Mouse (Mus musculus): ENCODE results near the gene Slc26a8.

Slc26a8 gene

GRCm38 (mm10) chr17:28593965-28594364, 96.1 kb downstream of the Slc26a8 start:
- in situ Hi-C loops (cut with MboI, MseI) = no loop called here

- in situ Hi-C loops (cut with MboI, MseI) = no loop called here
Observed at GRCm38 (mm10) chr17:28592998-28593397, 97.0 kb downstream of the Slc26a8 start.

DNA sequence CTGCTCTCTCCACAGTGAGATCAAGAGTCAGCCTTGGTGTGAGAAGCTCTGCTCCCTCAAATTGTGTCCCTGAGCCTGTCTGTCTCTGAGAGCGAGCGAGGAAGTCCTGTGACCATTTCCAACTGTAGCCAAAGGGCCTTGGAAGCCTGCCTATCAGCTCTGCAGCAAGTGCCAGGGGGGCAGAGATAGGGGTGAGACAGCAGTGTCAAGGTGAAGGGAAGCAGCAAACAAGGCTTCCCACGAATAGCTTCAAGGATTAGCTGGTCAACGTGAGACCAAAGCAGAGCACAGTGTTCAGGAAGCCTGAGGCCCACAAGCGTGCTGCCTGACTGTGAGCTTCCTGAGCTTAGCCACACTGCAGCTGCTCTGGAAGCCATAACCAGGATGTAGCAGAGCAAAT, 98.6 kb downstream of the Slc26a8 start:
- in situ Hi-C loops (cut with MboI, MseI) = no loop called here

- in situ Hi-C loops (cut with MboI, MseI) = no loop called here
Observed at GRCm38 (mm10) chr17:28590596-28590995, 99.4 kb downstream of the Slc26a8 start.

DNA sequence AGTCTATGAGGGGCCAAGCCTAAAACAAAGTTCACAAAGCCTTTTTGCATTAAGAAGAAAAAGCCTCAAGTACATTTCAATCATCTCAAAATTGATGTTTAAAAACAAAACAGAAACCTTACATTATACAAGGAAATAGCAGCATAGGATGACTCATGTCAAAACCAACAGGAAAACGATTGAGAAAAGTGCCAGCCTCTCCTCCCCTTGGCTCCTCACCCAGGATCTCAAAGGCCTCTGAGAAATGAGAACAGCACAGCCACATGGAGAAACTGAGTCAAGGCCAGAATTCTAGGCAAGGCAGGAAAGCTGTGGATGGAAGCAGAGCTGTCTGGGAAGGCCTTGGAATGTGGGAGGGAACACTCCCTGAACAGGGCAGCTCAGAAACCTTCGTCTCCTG, 101.4 kb downstream of the Slc26a8 start:
- in situ Hi-C loops (cut with MboI, MseI) = no loop called here
